Comparison of ENCODE assay signal across 9 mouse cellular contexts in the genomic region with DNA sequence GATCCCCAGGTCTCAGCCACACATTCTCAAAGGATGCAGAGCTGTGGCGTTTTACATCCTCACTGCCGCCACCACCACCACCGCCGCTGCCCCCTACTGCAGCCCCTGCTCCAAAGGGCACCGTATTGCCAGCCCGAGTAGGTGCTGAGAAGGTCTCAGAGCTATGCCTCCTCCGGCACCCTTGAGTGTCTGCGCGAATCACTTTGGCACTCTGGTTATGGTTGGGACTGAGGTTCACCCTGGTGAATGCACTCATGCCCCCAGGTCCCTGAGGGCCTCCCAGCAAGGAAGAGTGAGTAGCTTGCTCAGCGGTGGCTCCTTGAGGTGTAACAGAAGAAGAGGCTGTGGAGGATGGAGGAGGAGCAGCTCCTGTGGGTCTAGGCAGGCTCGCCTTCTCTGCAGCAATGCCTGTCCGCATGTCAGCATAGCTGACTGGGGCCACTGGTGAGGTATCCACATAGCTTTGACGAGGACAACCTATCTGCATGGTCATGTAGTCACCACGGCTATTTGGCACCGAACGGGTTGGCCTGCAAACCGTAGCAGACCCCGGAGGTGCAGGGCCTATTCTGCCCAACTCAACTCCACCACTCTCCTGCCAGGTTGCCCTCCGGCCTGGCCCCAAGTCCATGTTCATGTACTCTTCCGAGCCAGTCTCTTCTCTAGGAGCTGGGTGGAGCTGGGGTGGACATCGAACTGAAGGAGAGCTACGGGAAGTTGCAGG. TPM values are rescaled to one million over a fixed set of nuclear protein-coding genes. Genes with fewer than 3 reads are reported as not detected.
DNase-seq lines count a peak whose midpoint lies in the region; ATAC-seq and TF ChIP-seq lines count a peak whose summit lies in the region.
"Had no signal": no experiment of that assay in that cellular context is flagged by ENCODE, and none has a peak within 500 bp of the region (broad histone marks: within the 10 kb centered on the region; RNA-seq: fewer than 3 reads in every experiment).

No protein-coding gene starts in this region.

- H3K9ac ChIP-seq in forebrain, embryonic 13.5 days: peak overlapping the region; percentile 74
- H3K9ac ChIP-seq in hindbrain, embryonic 11.5 days (ENCODE audit: low read depth, low read length): peak overlapping the region; percentile 46
- H3K9ac ChIP-seq in liver, adult 2 months (ENCODE audit: low read depth, low read length): peak overlapping the region; percentile 58
- H3K9ac ChIP-seq in stomach, embryonic 14.5 days (replicated peaks; ENCODE audit: low read depth, low read length): peak overlapping the region; percentile 40; the same call in 1 of the 2 replicates

- ATAC-seq in forebrain, embryonic 13.5 days: no peak
- ATAC-seq in hindbrain, embryonic 11.5 days (ENCODE audit: low FRiP score): no peak
- ATAC-seq in stomach, embryonic 14.5 days (ENCODE audit: insufficient number of reproducible peaks, insufficient read depth, low FRiP score, low read depth): no peak

- H3K79me2 ChIP-seq in liver, adult 2 months (ENCODE audit: control insufficient read depth, insufficient read depth, low read length): peaks cover 37% of the 10 kb centered on the region

- H3K4me3 ChIP-seq in forebrain, embryonic 13.5 days: peak overlapping the region; percentile 78
- H3K4me3 ChIP-seq in hindbrain, embryonic 11.5 days (ENCODE audit: low read depth, low read length): peak overlapping the region; percentile 44
- H3K4me3 ChIP-seq in liver, adult 2 months (ENCODE audit: insufficient read depth, low read depth, low read length): peak overlapping the region; percentile 56
- peak overlapping the region; percentile 70 for H3K4me3 ChIP-seq in stomach, embryonic 14.5 days (ENCODE audit: low read depth, low read length)

- peak overlapping the region; percentile 57; the same call in 1 of the 2 replicates for H3K27ac ChIP-seq in forebrain, embryonic 13.5 days
- peak overlapping the region; percentile 65 for H3K27ac ChIP-seq in hindbrain, embryonic 11.5 days (ENCODE audit: low read depth, low read length)
- peak overlapping the region; percentile 87 for H3K27ac ChIP-seq in liver, adult 2 months (replicated peaks; ENCODE audit: insufficient read depth, low read depth, low read length)
- peak overlapping the region; percentile 13; the same call in 1 of the 2 replicates for H3K27ac ChIP-seq in stomach, embryonic 14.5 days (ENCODE audit: low read length)

- 62% methylated on average over 22 of the region's 22 CpGs for WGBS in forebrain, embryonic 13.5 days
- 65% methylated on average over 22 of the region's 22 CpGs for WGBS in hindbrain, embryonic 11.5 days
- WGBS in liver, adult 2 months: 37% methylated on average over 22 of the region's 22 CpGs
- WGBS in stomach, embryonic 14.5 days: 60% methylated on average over 22 of the region's 22 CpGs

- TF ChIP-seq POLR2A in liver, adult 2 months (IDR thresholded peaks at IDR 0.05; ENCODE audit: extremely low read depth, insufficient read depth, low read length): no peak

- peaks cover 70% of the 10 kb centered on the region for H3K4me1 ChIP-seq in forebrain, embryonic 13.5 days
- H3K4me1 ChIP-seq in hindbrain, embryonic 11.5 days (replicated peaks; ENCODE audit: control insufficient read depth, insufficient read depth, low read length): peaks cover 5% of the 10 kb centered on the region; the same call in 1 of the 2 replicates
- peaks cover 41% of the 10 kb centered on the region for H3K4me1 ChIP-seq in liver, adult 2 months (ENCODE audit: control insufficient read depth, insufficient read depth, low read length)
- H3K4me1 ChIP-seq in stomach, embryonic 14.5 days (ENCODE audit: control insufficient read depth, insufficient read depth, low read length): peaks cover 28% of the 10 kb centered on the region

- peaks cover 22% of the 10 kb centered on the region for H3K36me3 ChIP-seq in forebrain, embryonic 13.5 days (ENCODE audit: poor library complexity, severe bottlenecking)
- peaks cover 6% of the 10 kb centered on the region; the same call in 1 of the 2 replicates for H3K36me3 ChIP-seq in hindbrain, embryonic 11.5 days (ENCODE audit: control insufficient read depth, insufficient read depth, low read length)
- no peaks in the 10 kb centered on the region for H3K36me3 ChIP-seq in liver, adult 2 months (ENCODE audit: control insufficient read depth, insufficient read depth, low read length)
- H3K36me3 ChIP-seq in stomach, embryonic 14.5 days (ENCODE audit: control insufficient read depth, insufficient read depth, low read length): peaks cover 9% of the 10 kb centered on the region

- H3K27me3 ChIP-seq in forebrain, embryonic 13.5 days: no peaks in the 10 kb centered on the region
- no peaks in the 10 kb centered on the region for H3K27me3 ChIP-seq in hindbrain, embryonic 11.5 days (ENCODE audit: control insufficient read depth, insufficient read depth, low read length)
- no peaks in the 10 kb centered on the region for H3K27me3 ChIP-seq in liver, adult 2 months (ENCODE audit: control insufficient read depth, insufficient read depth, low read length)
- no peaks in the 10 kb centered on the region for H3K27me3 ChIP-seq in stomach, embryonic 14.5 days (ENCODE audit: control insufficient read depth, insufficient read depth, low read length)

- no peak for TF ChIP-seq CTCF in liver, adult 2 months (IDR thresholded peaks at IDR 0.05; ENCODE audit: low read depth, low read length)

- H3K9me3 ChIP-seq in forebrain, embryonic 13.5 days (replicated peaks): no peaks in the 10 kb centered on the region
- H3K9me3 ChIP-seq in hindbrain, embryonic 11.5 days (ENCODE audit: control insufficient read depth, low read length): no peaks in the 10 kb centered on the region
- no peaks in the 10 kb centered on the region for H3K9me3 ChIP-seq in stomach, embryonic 14.5 days (ENCODE audit: control insufficient read depth, low read depth, low read length)

- H3K4me2 ChIP-seq in forebrain, embryonic 13.5 days: peak overlapping the region; percentile 87
- peak overlapping the region; percentile 57 for H3K4me2 ChIP-seq in hindbrain, embryonic 11.5 days (replicated peaks; ENCODE audit: low read depth, low read length)
- H3K4me2 ChIP-seq in stomach, embryonic 14.5 days (replicated peaks; ENCODE audit: low read depth, low read length): peak overlapping the region; percentile 88

- peak; percentile 41 to 42 for DNase-seq in layer of hippocampus, postnatal 10 days (ENCODE audit: low spot score in 2 of 2)
- no peak for DNase-seq in layer of hippocampus, adult 9-11 months
- DNase-seq in adrenal gland, postnatal 10 days: peak; percentile 35
- peak; percentile 20 for DNase-seq in hindbrain, embryonic 11.5 days (ENCODE audit: low spot score)
- peak; percentile 56 for DNase-seq in liver, adult 2 months (ENCODE audit: extremely low read depth, low read depth, low spot score)
- DNase-seq in thymus, postnatal 0 days (ENCODE audit: low spot score): no peak

RNA-seq across cellular contexts. Expression of a gene that starts 4.0 kb away (rescaled TPM):
- total RNA-seq in layer of hippocampus, postnatal 10 days (2021): 10 to 100 TPM; 29.7 to 31.3 TPM
- 10 to 100 TPM; 17.0 to 24.9 TPM for total RNA-seq in adrenal gland, postnatal 10 days (2021)
- polyA plus RNA-seq in forebrain, embryonic 13.5 days (2015; fragmentation: Nextera tagmentation; extraction: Ambion mirVana): 9.0 and 10.7 TPM in 2 replicates
- polyA plus RNA-seq in hindbrain, embryonic 11.5 days (2014; fragmentation: Nextera tagmentation; extraction: Ambion mirVana): 7.4 and 8.7 TPM in 2 replicates
- total RNA-seq in liver, adult 2 months (2014; rRNA removed): 7.6 and 13.3 TPM in 2 replicates
- polyA plus RNA-seq in liver, adult 2 months (2012; rRNA removed): 8.2 TPM in 2 replicates
- 6.7 TPM in 2 replicates for polyA plus RNA-seq in stomach, embryonic 14.5 days (2014; fragmentation: Nextera tagmentation; extraction: Ambion mirVana)
- 0.53 and 0.72 TPM in 2 replicates for polyA plus RNA-seq in thymus, postnatal 0 days (2015; fragmentation: Nextera tagmentation; extraction: Ambion mirVana)

RNA-seq across cellular contexts. Expression of a gene that starts 29.0 kb away (rescaled TPM):
- 1 to 10 TPM; 5.8 to 5.9 TPM for total RNA-seq in layer of hippocampus, postnatal 10 days (2021)
- 10 to 100 TPM; 20.4 to 21.2 TPM for total RNA-seq in adrenal gland, postnatal 10 days (2021)
- polyA plus RNA-seq in forebrain, embryonic 13.5 days (2015; fragmentation: Nextera tagmentation; extraction: Ambion mirVana): 5.7 and 6.3 TPM in 2 replicates
- 7.1 and 7.3 TPM in 2 replicates for polyA plus RNA-seq in hindbrain, embryonic 11.5 days (2014; fragmentation: Nextera tagmentation; extraction: Ambion mirVana)
- 10.9 and 12.1 TPM in 2 replicates for total RNA-seq in liver, adult 2 months (2014; rRNA removed)
- polyA plus RNA-seq in liver, adult 2 months (2012; rRNA removed): 10.9 and 11.4 TPM in 2 replicates
- 6.2 and 6.6 TPM in 2 replicates for polyA plus RNA-seq in stomach, embryonic 14.5 days (2014; fragmentation: Nextera tagmentation; extraction: Ambion mirVana)
- 7.2 and 7.6 TPM in 2 replicates for polyA plus RNA-seq in thymus, postnatal 0 days (2015; fragmentation: Nextera tagmentation; extraction: Ambion mirVana)

RNA-seq across cellular contexts. Expression of a gene that starts 54.3 kb away (rescaled TPM):
- total RNA-seq in layer of hippocampus, postnatal 10 days (2021): not detected
- not detected for total RNA-seq in adrenal gland, postnatal 10 days (2021)
- polyA plus RNA-seq in forebrain, embryonic 13.5 days (2015; fragmentation: Nextera tagmentation; extraction: Ambion mirVana): 25.9 and 31.3 TPM in 2 replicates
- 31.1 and 32.8 TPM in 2 replicates for polyA plus RNA-seq in hindbrain, embryonic 11.5 days (2014; fragmentation: Nextera tagmentation; extraction: Ambion mirVana)
- total RNA-seq in liver, adult 2 months (2014; rRNA removed): not detected in 2 replicates
- polyA plus RNA-seq in liver, adult 2 months (2012; rRNA removed): 0.05 TPM in 1 of 2 replicates, not detected in the other
- 20.3 and 22.5 TPM in 2 replicates for polyA plus RNA-seq in stomach, embryonic 14.5 days (2014; fragmentation: Nextera tagmentation; extraction: Ambion mirVana)
- polyA plus RNA-seq in thymus, postnatal 0 days (2015; fragmentation: Nextera tagmentation; extraction: Ambion mirVana): 1.5 TPM in 2 replicates
- total RNA-seq: gastrocnemius, postnatal 4 days had no signal

Comparison
In these comparisons a context has a peak if more than half of its experiments do, and no peak if none do; other contexts are left out.
1. DNase-seq: peak in layer of hippocampus, postnatal 10 days (2 of 2), adrenal gland, postnatal 10 days (single experiment), hindbrain, embryonic 11.5 days (single experiment) and liver, adult 2 months (single experiment); none in layer of hippocampus, adult 9-11 months (single experiment) and thymus, postnatal 0 days (single experiment).
2. H3K27ac ChIP-seq: peak in every context shown above with its lines; median percentile 87 in liver, adult 2 months; 65 in hindbrain, embryonic 11.5 days; 57 in forebrain, embryonic 13.5 days; 13 in stomach, embryonic 14.5 days.
3. Peak in every context shown above with its lines, with median percentiles within 50 percentile points of each other: H3K4me2 ChIP-seq, H3K4me3 ChIP-seq and H3K9ac ChIP-seq.